Mouse (Mus musculus) spleen, postnatal 36 days (tissue): ENCODE data around the gene Hspa1l.
"Not testable (repeated sequence)": the region's sequence is repeated elsewhere in the genome, so short reads cannot be mapped to it uniquely, and the experiment has no call there.

ENCODE experiments used
- DNase-seq, 2 experiments: peaks; one replicate each; pipeline ENCODE4 v3.0.0; 2022; ENCODE audit warnings: low spot score in 2 of 2, mixed read lengths in 1 of 2

Hspa1l gene

DNA sequence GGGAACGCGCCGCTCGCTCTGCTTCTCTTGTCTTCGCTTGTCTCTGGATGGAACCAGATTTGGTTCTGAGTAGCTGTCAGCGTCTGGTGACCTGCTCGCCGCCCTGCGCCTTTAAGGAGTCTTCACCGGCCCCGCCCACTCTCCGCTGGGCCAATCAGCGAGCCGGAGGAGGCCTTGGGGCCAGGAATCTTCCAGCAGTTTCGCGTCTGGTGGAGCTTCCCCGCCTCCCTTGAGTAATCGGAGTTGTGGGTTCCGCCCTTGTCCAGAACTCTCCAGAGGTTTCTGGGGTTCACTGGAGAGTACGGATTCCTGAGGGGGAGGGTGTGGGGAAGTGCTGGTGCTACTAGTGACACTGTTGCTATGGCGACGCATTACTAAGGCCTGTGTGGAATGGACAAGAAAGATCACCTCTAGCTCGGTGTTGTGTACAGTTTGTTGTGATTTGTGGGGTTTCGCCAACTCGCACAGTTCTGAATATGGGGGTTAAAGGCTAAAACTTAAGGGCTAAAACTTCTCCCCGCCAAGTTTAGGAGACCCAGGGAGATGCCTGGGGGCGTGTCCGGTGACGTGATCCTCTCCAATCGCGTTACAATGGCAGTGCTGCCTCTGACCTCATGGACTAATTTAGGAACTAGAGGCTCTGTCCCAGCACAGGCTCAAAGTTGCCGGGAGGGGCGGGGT is at the start of gene Hspa1l, which contains the start of gene Hspa1a:
TSS of gene Hspa1l (plus strand) at position 635 of the 681 bp plus-strand sequence.
TSS of gene Hspa1a (minus strand) at position 88 of the 681 bp plus-strand sequence.
- peak; percentile 64 to 67 for DNase-seq

DNA sequence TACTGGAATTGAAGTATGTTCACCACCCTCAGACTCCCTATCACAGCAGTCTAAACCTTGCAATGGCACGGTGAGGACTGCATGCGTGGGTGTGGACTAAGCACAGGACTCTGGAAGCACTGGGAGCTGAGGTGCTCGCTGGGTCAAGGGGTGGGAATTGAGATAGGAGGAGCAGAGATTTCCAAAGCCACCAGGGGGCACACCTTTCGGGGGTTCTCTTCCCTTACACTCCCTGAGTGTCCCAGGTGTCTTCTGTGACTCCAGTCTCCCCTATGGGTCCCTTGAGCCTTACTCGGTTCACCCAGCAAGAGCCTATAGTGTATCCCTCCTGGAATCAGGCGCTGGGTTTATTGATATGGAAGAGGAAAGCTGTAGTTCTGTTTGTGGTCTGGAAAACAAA is 49.6 kb upstream of the Hspa1l start:
- no peak for DNase-seq

- no peak for DNase-seq
These were observed 48.2 kb upstream of the Hspa1l start for GRCm38 (mm10) chr17:34924258-34924657.

GRCm38 (mm10) chr17:34927306-34928019 is 45.0 kb upstream of the Hspa1l start:
- DNase-seq = no peak

DNA sequence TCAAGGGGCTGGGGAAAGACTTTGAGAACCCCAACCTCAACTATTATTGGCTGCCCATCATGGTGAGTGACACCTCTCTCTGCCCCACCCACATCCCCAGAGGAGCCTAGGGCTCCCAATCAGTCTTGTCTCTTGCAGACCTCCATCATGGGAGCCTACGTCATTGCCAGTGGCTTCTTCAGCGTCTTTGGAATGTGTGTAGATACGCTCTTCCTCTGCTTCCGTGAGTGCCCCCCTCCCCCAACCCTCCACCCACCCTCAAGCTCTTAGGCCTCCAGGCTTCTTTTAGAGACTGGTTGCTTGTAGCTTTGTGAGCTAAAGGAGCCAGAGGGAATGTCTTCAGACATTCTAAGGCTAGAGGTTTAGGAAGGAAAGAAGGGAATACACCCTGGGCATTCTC is 43.7 kb upstream of the Hspa1l start:
- DNase-seq = no peak

DNA sequence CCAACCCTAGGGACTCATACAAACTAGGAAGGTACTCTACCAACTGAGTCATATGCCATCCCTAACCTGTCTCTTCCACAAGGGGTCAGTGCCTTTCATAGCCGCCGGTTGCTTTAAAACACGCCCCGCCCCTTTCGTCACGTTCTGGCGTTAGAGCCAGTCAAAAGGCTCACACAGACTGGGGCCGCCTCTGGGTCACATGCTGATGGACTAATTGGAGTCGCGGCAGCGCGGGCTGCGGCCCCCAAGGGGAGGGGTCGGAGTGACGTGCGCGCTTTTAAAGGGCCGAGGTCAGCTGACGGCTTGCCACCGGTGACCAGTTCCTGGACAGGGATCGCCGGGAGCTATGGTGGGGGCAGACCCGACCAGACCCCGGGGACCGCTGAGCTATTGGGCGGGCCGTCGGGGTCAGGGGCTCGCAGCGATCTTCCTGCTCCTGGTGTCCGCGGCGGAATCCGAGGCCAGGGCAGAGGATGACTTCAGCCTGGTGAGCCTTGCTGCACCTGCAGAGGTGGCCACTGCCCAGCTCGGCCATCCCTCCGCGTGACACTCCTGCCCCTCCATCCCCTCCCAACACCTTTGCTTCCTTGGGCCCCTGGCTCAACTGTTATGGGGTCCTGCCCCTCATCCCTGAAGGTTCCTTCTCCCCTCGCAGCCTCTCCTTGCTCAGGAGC is 41.3 kb upstream of the Hspa1l start, which contains the start of gene Neu1:
TSS of gene Neu1 (plus strand) at position 193 of the 674 bp plus-strand sequence.
- DNase-seq = peak; percentile 98

- peak; percentile 48 to 52 for DNase-seq
These were observed 40.8 kb upstream of the Hspa1l start for GRCm38 (mm10) chr17:34931735-34932098.

DNA sequence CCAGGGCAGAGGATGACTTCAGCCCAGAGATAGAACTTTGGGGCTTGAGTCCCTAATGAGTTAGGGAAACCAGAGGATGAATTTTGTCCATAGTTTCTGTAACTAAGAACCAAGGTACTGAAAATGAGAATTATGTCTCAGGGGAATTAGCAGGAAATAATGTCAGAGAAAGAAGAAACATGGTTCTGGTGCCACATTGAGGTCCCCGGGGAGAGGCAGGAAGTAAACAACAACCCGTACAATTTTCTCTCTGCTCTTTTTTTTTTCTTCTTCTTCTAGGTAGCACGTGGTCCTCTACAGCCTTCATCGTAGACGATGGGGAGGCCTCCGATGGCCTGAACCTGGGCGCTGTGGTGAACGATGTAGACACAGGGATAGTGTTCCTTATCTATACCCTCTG is 40.2 kb upstream of the Hspa1l start:
- peak; percentile 60 to 72 for DNase-seq

DNA sequence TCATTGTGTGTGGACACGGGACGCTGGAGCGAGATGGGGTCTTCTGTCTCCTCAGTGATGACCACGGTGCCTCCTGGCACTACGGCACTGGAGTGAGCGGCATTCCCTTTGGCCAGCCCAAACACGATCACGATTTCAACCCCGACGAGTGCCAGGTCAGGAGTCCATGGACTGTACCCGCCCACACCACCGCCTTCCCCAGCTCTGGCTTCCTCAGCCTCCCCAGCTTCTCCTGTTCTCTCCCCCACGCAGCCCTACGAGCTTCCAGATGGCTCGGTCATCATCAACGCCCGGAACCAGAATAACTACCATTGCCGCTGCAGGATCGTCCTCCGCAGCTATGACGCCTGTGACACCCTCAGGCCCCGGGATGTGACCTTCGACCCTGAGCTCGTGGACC is 38.5 kb upstream of the Hspa1l start:
- DNase-seq = no peak

DNA sequence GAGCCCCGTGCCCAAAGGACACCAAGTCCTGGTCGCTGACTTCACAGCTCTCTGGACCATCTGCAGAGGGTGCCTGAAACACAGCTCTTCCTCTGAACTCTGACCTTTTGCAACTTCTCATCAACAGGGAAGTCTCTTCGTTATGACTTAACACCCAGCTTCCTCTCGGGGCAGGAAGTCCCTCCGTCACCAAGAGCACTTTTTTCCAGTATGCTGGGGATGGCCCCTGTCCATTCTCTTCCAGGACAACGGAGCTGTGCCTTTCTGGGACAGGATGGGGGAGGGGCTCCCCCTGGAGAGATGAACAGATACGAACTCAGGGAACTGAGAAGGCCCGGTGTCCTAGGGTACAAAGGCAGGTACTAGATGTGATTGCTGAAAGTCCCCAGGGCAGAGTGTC is 37.7 kb upstream of the Hspa1l start:
- DNase-seq = peak in 1 of 2 experiments; percentile 27

DNA sequence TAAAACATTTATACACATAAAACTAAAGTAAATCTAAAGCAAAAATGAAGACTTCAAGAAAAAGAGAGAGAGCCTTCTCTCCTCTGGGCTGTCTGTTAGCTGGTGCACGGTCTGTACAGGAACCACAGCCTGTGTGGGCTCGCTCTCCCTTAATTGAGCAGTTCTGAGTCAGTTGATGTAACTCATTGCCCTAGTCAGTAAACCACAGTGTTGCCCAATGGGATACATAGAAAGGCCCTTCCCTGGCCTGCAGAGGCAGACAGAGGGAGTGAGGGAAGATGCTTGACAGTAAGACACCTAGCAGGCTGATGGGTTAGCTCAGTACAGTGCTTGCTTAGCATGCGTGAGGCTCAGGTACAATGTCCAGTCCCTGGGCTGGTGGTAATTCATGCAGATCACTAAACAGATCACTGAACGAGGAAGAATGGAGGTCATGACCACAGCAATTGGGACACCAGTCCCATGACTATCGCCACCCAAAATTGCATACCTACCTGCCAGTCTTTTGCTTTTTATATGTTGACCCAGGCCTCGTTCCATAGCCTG is 34.5 kb upstream of the Hspa1l start:
- DNase-seq = no peak

DNA sequence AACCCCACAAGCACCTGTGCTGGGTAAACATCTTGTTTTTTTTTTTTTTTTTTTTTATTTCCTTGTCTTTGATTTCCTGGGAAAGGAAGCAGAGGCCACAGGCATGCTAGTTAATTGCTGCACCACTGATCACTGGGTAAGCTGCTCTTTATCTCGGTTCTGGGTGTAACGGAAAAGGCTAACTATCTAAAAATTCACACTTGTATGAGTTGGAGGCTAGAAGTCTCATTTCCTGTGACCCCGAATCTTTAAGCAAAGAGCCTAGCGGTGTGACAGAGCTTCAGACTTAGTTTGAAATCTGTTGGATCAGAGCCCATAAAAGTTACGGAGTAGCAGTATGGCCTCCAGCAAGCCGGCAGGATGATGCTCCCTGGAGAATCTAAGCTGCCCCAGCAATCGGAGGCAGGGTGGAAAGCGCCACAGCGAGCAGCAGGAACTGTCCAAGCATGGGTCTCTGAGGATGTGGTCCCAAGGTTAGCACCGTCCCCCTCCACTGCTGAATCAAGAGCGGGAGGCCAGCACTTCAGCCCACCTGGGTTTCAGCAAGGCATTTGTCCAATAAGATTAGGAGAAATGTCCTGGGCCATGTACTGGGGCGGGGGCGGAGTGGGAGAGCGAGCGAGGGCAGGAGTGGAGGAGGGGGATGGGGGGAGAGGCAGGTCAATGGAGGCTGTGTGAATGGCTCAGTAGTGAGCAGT is 31.0 kb upstream of the Hspa1l start:
- DNase-seq = no peak

GRCm38 (mm10) chr17:34943128-34943815 is 29.2 kb upstream of the Hspa1l start:
- DNase-seq = no peak

DNA sequence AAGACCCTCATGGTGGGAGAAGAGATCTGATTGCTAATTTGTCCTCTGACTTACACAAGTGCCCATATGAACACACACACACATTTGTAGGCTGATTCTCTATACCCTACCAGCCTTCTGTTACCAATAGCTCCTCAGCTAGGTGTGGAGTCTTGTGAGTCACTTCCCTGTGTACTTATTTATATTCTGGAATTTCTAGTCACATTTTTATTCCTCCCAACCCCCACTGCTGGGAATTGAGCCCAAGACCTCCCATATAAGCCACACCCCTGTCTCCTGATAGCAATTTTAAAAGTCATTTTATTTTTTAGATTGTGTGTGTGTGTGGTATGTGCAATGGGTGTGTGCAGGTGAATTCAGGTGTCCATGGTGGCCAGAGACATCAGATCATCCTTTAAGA is 28.1 kb upstream of the Hspa1l start:
- no peak for DNase-seq

DNA sequence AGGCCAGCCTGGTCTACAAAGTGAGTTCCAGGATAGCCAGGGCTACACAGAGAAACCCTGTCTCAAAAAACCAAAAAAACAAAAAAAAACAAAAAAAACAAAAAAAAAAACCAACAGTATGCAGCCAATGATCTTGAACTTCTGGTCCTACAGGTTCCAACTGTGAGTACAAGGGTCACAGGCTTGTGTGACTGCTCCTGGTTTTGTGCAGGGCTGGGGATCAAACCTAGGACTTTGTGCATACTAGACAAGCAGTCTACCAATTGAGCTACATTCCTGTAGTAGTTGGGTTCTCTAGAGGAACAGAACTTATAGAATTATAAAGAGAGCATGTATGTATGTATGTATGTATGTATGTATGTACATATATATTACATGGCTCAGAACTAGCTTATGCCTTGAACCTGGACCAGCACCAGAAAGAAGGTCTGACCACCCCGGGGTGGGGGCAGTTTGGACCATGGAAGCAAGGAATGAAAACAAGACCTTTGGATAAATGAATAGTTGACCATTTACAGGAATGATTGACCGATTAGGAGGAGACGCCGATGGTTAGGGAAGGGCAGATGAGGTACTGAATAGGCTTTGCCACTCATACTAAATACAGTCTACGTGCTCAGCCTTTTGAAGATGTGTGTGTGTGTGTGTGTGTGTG is 25.9 kb upstream of the Hspa1l start:
- DNase-seq = no peak

DNA sequence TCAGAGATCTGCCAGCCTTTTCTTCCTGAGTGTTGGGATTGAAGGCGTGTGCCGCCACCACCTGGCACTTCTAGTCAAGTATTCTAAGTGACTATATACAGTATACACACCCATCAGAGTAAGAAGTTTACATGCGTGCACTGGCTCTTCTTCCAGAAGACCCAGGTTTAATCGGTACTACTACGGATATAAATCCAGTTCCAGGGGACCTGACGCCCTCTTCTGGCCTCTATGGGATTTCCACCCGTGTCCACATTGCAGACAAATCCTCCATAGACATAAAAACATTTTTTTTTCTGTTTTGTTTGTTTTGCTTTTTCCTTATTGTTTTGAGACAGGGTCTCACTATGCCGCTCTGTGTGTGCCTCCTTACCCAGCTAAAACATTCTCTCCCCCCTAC is 24.9 kb upstream of the Hspa1l start:
- DNase-seq = no peak

DNA sequence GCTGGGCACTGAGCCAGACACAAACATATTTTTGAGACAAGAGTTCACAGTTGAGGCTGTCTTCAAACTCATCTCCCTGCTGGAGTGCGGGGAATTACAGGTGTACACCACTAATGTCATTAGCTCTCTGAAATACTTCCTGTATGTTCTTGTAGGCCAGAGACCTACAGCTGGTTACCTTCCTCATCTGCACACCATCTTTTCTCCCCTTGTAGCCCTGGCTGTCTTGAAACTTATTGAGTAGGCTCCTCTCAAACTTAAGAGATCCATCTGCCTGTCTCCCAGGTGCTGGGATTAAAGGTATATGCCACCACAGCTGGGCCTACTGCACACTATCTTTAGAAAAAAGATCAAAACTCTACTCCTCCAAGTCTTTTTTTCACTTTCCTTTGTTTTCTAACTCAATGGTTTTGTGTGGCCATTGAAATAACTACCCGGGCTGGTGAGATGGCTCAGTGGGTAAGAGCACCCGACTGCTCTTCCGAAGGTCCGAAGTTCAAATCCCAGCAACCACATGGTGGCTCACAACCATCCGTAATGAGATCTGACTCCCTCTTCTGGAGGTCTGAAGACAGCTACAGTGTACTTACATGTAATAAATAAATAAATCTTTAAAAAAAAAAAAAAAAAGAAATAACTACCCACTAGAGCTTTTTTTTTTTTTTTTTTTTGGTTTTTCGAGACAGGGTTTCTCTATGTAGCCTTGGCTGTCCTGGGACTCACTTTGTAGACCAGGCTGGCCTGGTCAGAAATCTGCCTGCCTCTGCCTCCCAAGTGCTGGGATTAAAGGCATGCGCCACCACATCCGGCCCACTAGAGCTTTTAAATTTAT is 23.6 kb upstream of the Hspa1l start:
- not testable (repeated sequence) for DNase-seq

DNA sequence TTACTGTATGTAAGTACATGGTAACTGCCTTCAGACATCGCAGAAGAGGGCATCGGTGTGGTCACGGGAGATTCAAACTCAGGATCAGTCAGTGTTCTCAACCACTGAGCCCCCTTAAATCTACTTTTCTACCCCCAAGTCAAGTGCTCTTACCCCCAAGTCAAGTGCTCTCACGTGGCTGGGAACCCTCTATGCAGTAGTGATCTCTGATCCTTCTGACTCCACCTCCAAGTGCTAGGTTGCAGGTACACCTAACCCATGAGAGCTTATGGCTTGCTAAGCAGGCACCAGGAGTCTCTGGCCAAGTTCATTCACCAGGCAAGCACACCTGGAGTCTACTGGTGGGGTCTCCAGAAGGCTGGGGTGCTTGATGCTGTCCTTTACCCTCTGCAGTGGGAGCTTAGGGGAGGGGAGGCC is 22.9 kb upstream of the Hspa1l start:
- no peak for DNase-seq

GRCm38 (mm10) chr17:34950514-34951455 is 21.7 kb upstream of the Hspa1l start:
- no peak for DNase-seq
